Mouse (Mus musculus) lung, postnatal 0 days (tissue): ENCODE measurements around the gene Ankrd45. TPM values are rescaled to one million over a fixed set of nuclear protein-coding genes. Genes with fewer than 3 reads are reported as not detected.
"Not testable (repeated sequence)": the region's sequence is repeated elsewhere in the genome, so short reads cannot be mapped to it uniquely, and the experiment has no call there.

Experiments used
- ATAC-seq: fragments of 200-750 bp; cut with Nextera tagmentation; 2 replicates; pipeline ENCODE4 v1.8.0; 2017; ENCODE audit warnings: moderate library complexity
- DNase-seq: peaks from one replicate; pipeline ENCODE4 v3.0.0-alpha.2; 2016; ENCODE audit warnings: low spot score
- H3K27ac ChIP-seq: fragments of 300-500 bp; sonication (generic); 2 replicates; pipeline ENCODE4 v1.5.1; 2014; ENCODE audit warnings: antibody characterized with exemption, mild to moderate bottlenecking, low read length, mixed read lengths
- H3K27me3 ChIP-seq: fragments of 300-500 bp; sonication (generic); replicated peaks from 2 replicates; pipeline ENCODE4 v1.6.1; 2014; ENCODE audit warnings: low read length, mixed read lengths; ENCODE audit not compliant: insufficient read depth
- H3K36me3 ChIP-seq: fragments of 300-500 bp; sonication (generic); 2 replicates; pipeline ENCODE4 v1.6.1; 2014; ENCODE audit warnings: low read length, mixed read lengths; ENCODE audit not compliant: insufficient read depth
- H3K4me1 ChIP-seq: fragments of 300-500 bp; sonication (generic); 2 replicates; pipeline ENCODE4 v1.6.1; 2014; ENCODE audit warnings: antibody characterized with exemption, low read depth, low read length, mixed read lengths; ENCODE audit not compliant: insufficient read depth
- H3K4me2 ChIP-seq: fragments of 300-500 bp; sonication (generic); replicated peaks from 2 replicates; pipeline ENCODE4 v1.6.1; 2014; ENCODE audit warnings: low read depth, mild to moderate bottlenecking, low read length, moderate library complexity, mixed read lengths
- H3K4me3 ChIP-seq: fragments of 300-500 bp; sonication (generic); 2 replicates; pipeline ENCODE4 v1.5.1; 2014; ENCODE audit warnings: low read depth, low read length
- H3K9ac ChIP-seq: fragments of 300-500 bp; sonication (generic); replicated peaks from 2 replicates; pipeline ENCODE4 v1.6.1; 2014; ENCODE audit warnings: low read depth, mild to moderate bottlenecking
- H3K9me3 ChIP-seq: fragments of 300-500 bp; sonication (generic); 2 replicates; pipeline ENCODE4 v1.6.1; 2016; ENCODE audit warnings: low read length, mixed read lengths
- CTCF ChIP-seq: IDR thresholded peaks from 2 replicates; pipeline ENCODE4 v1.5.1; 2016; ENCODE audit warnings: antibody characterized with exemption, mild to moderate bottlenecking
- EP300 ChIP-seq: IDR thresholded peaks from 2 replicates; pipeline ENCODE4 v1.6.1; 2016; ENCODE audit warnings: antibody characterized with exemption, mild to moderate bottlenecking, control low read depth
- WGBS: fragments of 180-500 bp; shearing (Covaris S2); extraction: QIAGEN DNeasy Blood & Tissue Kit; methylation state at CpG from one replicate; pipeline ENCODE4 v1.1.7; 2014; 5-methylcytosine and 5-hydroxymethylcytosine counted together
- polyA plus RNA-seq: library from polyadenylated mRNA; unstranded; fragments of >200 nt; fragmentation: Nextera tagmentation; extraction: Ambion mirVana; gene quantifications from 2 replicates; pipeline ENCODE4 v1.2.1, GENCODE M21; 2015

The Ankrd45 gene
- polyA plus RNA-seq, 1 experiment from 2014 or later = 1.3 TPM

GRCm38 (mm10) chr1:161126461-161126860, 16.0 kb upstream of the Ankrd45 start:
- no peaks in the 10 kb centered on the region for H3K9me3 ChIP-seq
- WGBS = 88% methylated on average over 1 of the region's 1 CpGs
- TF ChIP-seq EP300 = no peak
- no peak for TF ChIP-seq CTCF
- no peaks in the 10 kb centered on the region for H3K27me3 ChIP-seq
- H3K4me1 ChIP-seq = peaks cover 9% of the 10 kb centered on the region
- no peak overlapping the region for H3K4me2 ChIP-seq
- H3K9ac ChIP-seq = no peak overlapping the region
- H3K27ac ChIP-seq = no peak overlapping the region
- DNase-seq (no peak), ATAC-seq (no peak)
- H3K4me3 ChIP-seq = no peak overlapping the region
- H3K36me3 ChIP-seq = no peaks in the 10 kb centered on the region

GRCm38 (mm10) chr1:161130726-161131664, 11.5 kb upstream of the Ankrd45 start, which contains the start of gene Klhl20:
TSS of gene Klhl20 (minus strand) at chr1:161131511.
- Histone ChIP-seq H3K4me3 (peak within 1 kb of the TSS; percentile 86), H3K9me3 (no peaks in the 10 kb centered on the region), H3K27me3 (no peaks in the 10 kb centered on the region), H3K27ac (peak within 1 kb of the TSS; percentile 94), H3K9ac (peak within 1 kb of the TSS; percentile 87), H3K4me1 (peaks cover 9% of the 10 kb centered on the region), H3K4me2 (peak within 1 kb of the TSS; percentile 78), H3K36me3 (no peaks in the 10 kb centered on the region)
- TF ChIP-seq CTCF (peak; percentile 17; the same call in 1 of the 2 replicates), EP300 (peak; percentile 17; the same call in 1 of the 2 replicates)
- 2% methylated on average over 41 of the region's 41 CpGs for WGBS
- ATAC-seq (peak; percentile 97), DNase-seq (peak; percentile 95)

- H3K9me3 ChIP-seq = no peaks in the 10 kb centered on the region
- no peak overlapping the region for H3K4me2 ChIP-seq
- no peaks in the 10 kb centered on the region for H3K27me3 ChIP-seq
- H3K27ac ChIP-seq = no peak overlapping the region
- no peak overlapping the region for H3K9ac ChIP-seq
- no peak for DNase-seq
- no peaks in the 10 kb centered on the region; the same call in 1 of the 2 replicates for H3K4me1 ChIP-seq
- no peaks in the 10 kb centered on the region for H3K36me3 ChIP-seq
- 64% methylated on average over 2 of the region's 2 CpGs for WGBS
- no peak overlapping the region for H3K4me3 ChIP-seq
- TF ChIP-seq EP300 (no peak), CTCF (no peak)
- ATAC-seq = no peak
These were observed 3.0 kb upstream of the Ankrd45 start for GRCm38 (mm10) chr1:161139496-161139895.

- no peak for ATAC-seq
- 76% methylated on average over 9 of the region's 9 CpGs for WGBS
These were observed 2.3 kb upstream of the Ankrd45 start for GRCm38 (mm10) chr1:161140026-161140762.

GRCm38 (mm10) chr1:161143216-161143615, 725 bp downstream of the Ankrd45 start:
- H3K4me2 ChIP-seq = no peak overlapping the region

More at GRCm38 (mm10) chr1:161140026-161140762, 2.3 kb upstream of the Ankrd45 start:
- Histone ChIP-seq H3K27me3 (no peaks in the 10 kb centered on the region), H3K4me3 (no peak overlapping the region), H3K27ac (no peak overlapping the region), H3K36me3 (no peaks in the 10 kb centered on the region), H3K9ac (no peak overlapping the region), H3K4me2 (no peak overlapping the region), H3K9me3 (no peaks in the 10 kb centered on the region), H3K4me1 (no peaks in the 10 kb centered on the region; the same call in 1 of the 2 replicates)
- DNase-seq = no peak
- peak; percentile 22; the same call in 1 of the 2 replicates for TF ChIP-seq CTCF
- TF ChIP-seq EP300 = no peak

GRCm38 (mm10) chr1:161145611-161146010, 3.1 kb downstream of the Ankrd45 start:
- not testable (repeated sequence) for H3K27ac ChIP-seq, H3K9me3 ChIP-seq, H3K4me2 ChIP-seq, H3K4me3 ChIP-seq, H3K4me1 ChIP-seq, H3K9ac ChIP-seq, H3K27me3 ChIP-seq, H3K36me3 ChIP-seq, DNase-seq, ATAC-seq
- 72% methylated on average over 8 of the region's 8 CpGs for WGBS

More at GRCm38 (mm10) chr1:161143216-161143615, 725 bp downstream of the Ankrd45 start:
- WGBS = 77% methylated on average over 7 of the region's 7 CpGs
- Histone ChIP-seq H3K36me3 (no peaks in the 10 kb centered on the region), H3K9me3 (no peaks in the 10 kb centered on the region), H3K4me3 (no peak overlapping the region), H3K9ac (no peak overlapping the region), H3K27me3 (no peaks in the 10 kb centered on the region), H3K4me1 (no peaks in the 10 kb centered on the region; the same call in 1 of the 2 replicates), H3K27ac (no peak overlapping the region)
- TF ChIP-seq EP300 (no peak), CTCF (no peak)
- ATAC-seq = no peak
- no peak for DNase-seq
